Mouse (Mus musculus) cerebellum, adult 11 months (tissue): ENCODE measurements around the gene Acad8.

Experiments
- DNase-seq: peaks from one replicate; pipeline ENCODE4 v3.0.0; 2022

Acad8 gene

DNA sequence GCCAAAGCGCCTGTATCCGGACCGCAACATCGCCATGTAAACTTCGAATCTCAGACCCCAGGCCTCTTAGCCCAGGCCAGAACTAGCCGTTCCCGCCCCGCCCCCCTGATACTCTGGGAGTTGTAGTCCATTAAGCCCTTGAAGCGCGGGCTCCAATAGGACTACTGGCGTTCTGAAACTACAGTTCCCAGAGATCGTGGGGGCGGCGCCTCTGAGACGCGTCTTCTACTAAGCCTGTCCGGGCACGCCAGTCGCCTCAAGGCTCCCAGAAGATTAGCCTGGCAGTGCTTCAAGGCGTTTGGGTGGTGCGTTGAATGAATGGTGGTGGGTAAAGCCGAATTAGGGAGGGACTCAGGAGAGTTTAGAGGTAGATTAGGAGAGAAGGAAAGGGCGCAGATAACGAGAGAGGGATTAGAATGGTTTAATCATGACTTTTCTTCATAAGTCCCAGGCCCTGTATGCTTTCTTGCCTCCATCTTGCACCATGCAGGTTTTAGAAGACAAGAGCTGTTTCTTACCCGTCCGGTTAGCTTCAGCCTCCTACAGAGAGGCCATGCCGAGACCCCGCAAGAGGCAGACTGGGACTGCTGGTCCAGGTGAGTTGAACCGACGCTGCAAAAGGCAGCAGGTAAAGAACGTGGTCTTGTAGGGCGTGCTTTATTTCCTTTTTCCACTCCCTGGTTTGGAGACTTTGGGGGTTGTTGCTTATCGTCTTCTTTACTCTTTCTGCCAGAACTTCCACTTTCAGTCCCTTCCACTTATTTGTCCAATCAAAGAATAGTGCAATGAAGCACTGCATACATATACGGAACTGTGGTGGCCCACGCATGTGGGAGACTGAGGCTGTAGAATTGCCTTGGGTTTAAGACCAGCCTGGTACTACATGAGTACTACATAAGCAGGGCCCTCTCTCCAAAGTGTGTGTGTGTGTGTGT, at the start of gene Acad8, which contains the start of gene Thyn1:
Gene Acad8, minus strand, starts transcription at position 106 of the 935 bp plus-strand sequence.
Gene Thyn1, plus strand, starts transcription at position 250 of the 935 bp plus-strand sequence.
- DNase-seq: peak; percentile 93

- DNase-seq: no peak
Observed at GRCm38 (mm10) chr9:27043892-27044291, 44.5 kb upstream of the Acad8 start.

DNA sequence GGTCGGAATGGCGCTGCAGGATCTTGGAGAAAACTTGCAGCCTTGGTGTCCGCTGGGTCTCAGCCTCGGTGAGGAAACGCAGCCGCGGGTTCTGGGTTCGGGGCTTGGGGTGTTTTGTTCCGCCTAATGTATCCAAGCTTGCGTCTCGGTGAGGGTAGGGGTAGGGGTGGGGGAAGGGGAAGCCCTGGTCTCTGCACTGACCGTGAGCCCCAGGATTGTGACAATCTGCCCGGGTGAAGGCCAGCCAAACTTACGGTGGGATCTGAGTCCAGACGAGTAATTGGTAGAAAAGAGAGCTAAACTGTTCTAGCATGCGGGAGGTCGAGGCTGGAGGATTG, 31.4 kb upstream of the Acad8 start:
- DNase-seq: no peak

DNA sequence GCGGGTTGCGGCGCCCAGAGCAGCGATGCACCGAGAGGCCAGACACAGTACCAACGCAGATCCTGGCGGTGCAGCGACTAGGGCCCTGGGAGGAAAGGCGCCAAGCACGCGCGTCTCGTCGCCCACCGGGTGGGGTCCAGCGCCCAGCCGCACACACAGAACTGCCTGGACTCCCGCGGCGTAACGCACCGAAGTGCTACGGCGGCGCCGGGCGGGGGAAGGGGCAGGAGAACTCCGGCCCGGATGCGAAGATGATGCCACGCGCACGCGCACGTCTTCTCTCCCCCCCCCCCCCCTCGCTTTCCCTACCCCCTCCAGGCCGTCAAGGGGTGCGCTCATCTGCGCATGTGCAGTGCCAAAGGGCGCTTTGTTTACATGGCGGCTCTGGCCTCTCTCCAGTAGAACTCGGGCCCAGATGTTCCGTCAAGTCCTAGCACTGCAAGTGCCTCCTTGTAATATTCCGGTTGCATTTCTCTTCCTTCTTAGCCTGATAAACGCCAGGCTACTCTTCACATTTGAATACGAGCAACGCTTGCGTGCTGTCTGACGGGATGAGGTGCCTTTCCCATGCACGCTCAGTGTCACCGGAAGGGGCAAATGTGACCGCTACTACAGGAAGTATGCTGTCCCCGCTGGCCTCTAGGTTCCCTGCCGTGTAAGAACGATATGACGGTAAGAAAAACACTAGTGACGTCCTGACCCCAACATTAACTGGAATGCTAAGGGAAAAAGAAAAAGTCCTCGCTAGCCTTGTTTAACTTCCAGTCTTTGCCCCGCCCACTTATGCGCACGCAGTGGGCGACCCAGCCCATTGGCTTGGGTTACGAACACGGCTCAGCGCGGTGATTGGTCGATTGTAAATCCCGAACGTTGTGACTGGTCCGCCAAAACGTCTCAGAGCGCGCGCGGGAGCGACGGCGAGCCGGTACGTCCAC, 30.7 kb upstream of the Acad8 start, which contains the start of the genes Vps26b and Ncapd3:
Gene Vps26b, minus strand, starts transcription at position 238 of the 935 bp plus-strand sequence.
Gene Ncapd3, plus strand, starts transcription at position 348 of the 935 bp plus-strand sequence.
- DNase-seq: peak; percentile 94

GRCm38 (mm10) chr9:27029022-27029827, 29.9 kb upstream of the Acad8 start:
- DNase-seq: peak; percentile 51

- no peak for DNase-seq
Observed at GRCm38 (mm10) chr9:27026708-27027107, 27.3 kb upstream of the Acad8 start.

DNA sequence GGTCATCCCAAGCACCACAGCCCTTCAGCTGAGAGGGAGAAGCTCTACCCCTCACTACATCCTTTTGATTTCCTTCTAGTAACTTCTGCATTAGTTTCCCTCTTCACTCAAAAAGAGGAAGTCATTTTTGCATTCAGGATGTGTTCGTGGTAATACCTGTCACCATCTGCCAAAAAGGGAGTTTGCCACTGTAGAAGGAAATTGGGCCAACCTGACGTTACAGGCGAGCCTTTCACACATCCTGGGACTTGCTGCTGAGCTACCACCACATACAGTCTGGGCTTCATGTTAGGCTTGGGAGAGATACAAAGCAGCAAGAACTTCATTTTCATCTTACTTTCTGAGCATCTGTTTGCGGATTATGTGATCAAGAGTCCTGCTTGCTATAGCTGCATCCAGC, 24.3 kb upstream of the Acad8 start:
- no peak for DNase-seq

DNA sequence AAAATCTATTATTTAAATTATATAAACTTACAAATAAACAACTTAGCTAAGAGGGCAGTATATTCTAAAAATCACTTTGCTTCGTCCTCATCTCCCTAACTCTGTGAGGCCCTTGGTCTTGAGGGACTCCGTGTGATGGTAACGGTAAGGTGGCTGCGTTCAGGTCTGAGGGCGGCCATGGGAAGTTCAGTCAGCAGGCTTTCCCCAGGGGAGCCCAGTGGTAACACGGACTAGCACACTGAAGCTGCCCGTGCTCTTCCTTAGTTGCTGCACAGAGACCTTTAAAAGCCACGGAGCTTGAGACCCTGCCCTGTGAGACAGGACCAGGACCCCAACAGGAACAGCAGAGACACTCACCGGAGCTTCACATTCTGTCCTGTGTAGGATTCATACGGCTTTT, 19.6 kb upstream of the Acad8 start:
- no peak for DNase-seq

- DNase-seq: no peak
Observed at GRCm38 (mm10) chr9:27011572-27011971, 12.2 kb upstream of the Acad8 start.

- no peak for DNase-seq
Observed at GRCm38 (mm10) chr9:27009231-27009630, 9.9 kb upstream of the Acad8 start.

GRCm38 (mm10) chr9:27006866-27007265, 7.5 kb upstream of the Acad8 start:
- DNase-seq: no peak

DNA sequence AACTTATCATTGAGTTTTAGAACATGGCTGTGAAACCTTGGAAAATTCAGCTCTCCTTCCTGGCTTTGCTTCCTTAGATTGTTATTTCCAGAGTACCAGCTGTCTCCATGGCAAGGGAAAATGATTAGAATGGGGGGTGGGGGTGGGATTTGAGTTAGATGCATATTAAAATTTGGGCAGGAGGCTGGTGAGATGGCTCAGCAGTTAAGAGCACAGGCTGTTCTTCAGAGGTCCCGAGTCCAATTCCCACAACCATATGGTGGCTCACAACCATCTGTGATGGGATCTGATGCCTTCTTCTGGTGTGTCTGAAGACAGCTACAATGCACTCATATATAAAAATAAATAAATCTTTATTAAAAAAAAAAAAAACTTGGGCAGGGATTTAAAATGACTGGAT, 6.6 kb upstream of the Acad8 start:
- DNase-seq: no peak

DNA sequence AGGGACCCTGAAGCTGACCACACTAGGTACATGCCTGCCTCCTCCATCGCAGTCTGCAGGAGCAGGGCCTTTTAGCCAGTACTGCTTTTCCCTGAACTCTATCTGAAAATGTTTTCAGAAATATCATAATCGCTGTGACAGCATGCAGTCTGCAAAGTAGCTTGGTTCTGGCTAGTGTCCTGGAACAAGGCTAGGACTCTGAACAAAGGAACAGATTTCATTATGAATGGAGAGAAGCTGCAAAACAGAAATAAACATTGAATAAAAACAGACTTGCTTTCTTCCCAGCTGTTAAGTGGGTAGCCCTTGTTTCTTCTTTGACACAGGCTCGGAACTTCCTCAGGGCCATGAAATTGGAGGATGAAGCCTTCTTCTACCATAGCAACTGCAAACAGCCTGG, 5.9 kb upstream of the Acad8 start:
- no peak for DNase-seq

DNA sequence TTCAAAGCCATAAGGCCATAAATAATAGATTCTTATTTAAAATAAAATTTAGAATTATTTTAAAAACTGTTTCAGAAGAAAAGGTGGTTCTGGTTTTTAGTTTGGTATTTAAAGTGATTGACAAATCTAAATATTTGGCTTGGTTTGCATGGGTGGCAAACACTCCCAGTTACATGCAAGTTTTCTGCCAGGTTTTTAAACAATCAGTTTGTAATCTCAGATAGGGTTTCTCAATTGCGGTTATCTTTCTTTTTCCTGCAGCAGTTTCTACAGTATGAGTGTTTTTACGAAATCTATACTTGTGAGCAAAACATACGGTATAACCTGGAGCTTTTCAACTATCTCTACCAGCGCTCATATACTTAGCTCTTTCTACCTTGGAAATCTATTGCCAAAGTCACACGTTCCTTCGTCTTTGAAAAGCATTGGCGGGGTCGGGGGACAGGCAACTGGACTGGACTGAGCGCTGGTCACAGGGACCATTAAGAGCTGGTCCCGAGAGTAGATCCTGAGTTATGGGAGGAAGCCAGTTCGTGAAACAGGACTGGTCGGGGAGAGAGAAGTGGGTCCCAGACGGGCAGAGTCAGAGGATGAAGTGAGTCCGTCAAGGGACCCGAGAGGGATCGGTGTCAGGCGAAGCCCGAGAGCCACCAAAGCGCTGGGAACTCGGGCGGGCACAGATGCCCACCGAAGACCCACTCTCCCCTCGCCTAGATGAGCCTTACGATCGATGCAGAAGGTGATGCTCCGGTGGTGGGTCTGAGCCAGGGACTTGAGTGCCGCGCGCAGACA, 501 bp downstream of the Acad8 start:
- DNase-seq: no peak

GRCm38 (mm10) chr9:26997501-26997900, 1.9 kb downstream of the Acad8 start:
- DNase-seq: no peak

DNA sequence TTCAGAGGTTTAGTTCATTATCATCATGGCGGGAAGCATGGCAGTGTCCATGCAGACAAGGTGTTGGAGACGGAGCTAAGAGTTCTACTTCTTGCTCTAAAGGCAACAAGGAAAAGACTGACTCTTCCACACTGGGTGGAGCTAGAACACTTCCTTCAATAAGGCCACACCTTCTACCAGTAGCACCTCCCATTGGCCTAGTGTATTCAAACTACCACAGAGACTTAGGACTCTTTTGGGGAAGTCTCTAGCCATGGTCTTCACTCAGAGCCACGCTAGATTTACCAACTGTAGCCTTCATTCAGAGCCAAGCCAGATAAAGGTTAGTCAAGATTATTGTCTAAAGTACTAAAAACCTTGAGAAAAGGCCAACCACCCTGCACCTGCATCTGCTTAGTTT, 2.3 kb downstream of the Acad8 start:
- DNase-seq: no peak

GRCm38 (mm10) chr9:26993900-26994299, 5.5 kb downstream of the Acad8 start:
- no peak for DNase-seq

DNA sequence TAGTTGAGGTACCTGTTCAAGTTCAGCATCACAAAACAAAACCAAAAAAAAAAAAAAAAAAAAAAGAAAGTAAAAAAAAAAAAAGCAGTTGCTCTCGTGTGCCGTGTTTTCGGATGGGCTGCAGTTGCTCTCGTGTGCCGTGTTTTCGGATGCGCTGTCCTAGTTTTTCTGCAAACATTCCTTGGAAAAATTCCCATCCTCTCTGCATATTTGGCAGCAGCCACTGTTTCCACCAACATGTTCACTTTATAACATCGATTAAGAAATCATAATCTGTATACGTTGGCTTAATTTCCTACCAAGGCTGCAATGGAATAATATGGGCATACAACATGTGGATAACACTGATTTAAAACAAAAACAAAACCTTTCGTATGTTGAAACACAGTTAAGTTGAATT, 6.2 kb downstream of the Acad8 start:
- DNase-seq: no peak

- no peak for DNase-seq
Observed at GRCm38 (mm10) chr9:26990181-26990580, 9.2 kb downstream of the Acad8 start.

DNA sequence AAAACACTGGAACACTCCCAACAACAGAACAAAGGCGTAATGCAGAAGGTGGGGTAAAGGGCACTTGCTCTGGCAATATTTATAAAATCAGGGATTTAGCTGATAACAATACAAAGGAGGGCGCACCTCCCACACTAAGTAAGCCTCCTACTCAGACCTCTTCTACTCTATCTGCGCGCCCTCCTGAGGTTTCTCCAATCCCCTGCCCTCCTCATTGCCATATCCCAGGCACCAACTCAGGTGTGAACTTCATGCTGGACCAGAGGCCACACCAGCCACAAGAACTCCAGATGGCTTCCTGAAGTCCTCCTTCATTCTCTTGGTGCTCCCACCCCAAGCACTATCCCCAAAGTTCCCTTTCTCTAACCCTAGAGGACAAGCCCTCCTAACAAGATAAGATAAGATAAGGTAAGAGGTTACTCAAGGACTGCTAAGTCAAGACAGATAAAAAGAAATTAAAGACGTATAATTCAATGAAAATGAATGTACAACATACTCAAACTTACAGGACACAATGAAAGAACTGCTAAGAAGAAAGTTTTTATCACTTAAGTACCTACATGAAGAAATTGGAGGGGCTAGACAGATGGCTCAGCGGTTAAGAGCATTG, 13.6 kb downstream of the Acad8 start:
- DNase-seq: no peak

DNA sequence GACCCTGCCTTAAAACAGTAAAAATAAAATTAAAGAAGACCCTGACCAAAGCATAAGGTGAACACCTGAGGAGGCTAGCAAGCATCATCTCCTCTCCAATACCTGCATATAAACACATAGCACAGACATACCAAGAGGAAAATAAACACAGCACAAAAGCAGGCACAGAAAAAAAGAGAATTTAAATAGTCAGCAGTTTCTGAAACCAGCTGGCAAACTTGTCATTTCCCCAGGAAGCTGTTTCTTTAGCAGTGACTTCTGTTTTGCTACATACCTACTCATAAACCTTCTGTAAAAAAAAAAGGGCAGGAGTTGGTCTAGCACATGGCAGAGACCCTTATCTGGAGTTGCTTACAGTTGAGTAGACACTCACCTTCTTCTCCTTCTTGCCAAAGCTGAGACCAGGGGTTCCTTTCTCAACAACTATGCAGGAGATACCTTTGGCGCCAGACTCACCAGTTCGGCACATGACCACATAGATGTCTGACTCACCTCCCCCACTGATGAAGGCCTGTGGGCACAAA, 14.2 kb downstream of the Acad8 start:
- DNase-seq: no peak
